Mouse (Mus musculus): ENCODE measurements around the gene Pam16. TPM values are rescaled to one million over a fixed set of nuclear protein-coding genes. Genes with fewer than 3 reads are reported as not detected.

Pam16 gene
- total RNA-seq, 2 experiments from 2014 or later = 69.5 to 80.1 TPM

DNA sequence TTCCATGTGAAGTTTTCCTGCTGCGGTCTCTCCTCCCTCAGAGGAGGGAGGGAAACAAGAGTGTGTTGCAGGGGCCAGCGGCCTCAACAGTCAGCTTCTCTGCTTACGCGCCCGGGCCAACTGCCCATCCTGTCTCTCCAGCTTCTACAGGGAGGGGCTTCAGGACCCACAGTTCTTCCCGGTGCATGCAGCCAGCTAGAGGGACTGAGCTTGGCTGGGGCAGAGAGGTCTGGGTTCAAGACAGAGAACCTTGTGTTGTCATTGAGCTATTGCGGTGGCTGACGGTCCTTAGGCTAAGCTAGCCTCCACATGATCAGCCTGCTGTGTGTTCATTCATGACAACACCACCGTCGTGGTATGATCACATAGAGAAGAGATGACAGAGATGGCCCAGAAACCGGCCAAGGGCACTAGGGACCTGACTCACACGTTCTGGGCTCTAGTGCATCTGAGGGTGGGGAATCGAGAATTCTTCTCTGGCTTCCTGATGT, 22.9 kb upstream of the Pam16 start:
- no peak for DNase-seq (ENCODE audit: low spot score in 2 of 2)

DNA sequence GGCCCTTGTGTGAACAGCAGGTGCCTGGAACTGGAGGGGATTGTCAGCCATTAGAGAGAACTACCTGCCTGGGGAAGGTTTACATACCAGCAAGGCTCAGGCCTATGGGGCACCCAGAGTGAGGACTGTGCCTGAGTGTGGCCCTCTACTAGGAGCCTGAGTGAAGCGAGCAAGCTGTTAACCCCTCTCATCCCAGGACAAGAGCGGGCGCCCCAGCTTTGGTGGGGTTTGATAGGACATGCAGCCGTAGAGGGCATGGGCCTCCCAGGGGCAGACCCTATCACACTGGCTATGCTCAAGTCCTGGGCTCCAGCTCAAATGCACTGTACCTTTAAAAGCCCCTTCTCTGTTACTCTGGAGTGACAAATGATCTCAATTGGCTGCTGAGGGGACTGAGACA, 22.0 kb upstream of the Pam16 start:
- no peak for DNase-seq (ENCODE audit: low spot score in 2 of 2)

DNA sequence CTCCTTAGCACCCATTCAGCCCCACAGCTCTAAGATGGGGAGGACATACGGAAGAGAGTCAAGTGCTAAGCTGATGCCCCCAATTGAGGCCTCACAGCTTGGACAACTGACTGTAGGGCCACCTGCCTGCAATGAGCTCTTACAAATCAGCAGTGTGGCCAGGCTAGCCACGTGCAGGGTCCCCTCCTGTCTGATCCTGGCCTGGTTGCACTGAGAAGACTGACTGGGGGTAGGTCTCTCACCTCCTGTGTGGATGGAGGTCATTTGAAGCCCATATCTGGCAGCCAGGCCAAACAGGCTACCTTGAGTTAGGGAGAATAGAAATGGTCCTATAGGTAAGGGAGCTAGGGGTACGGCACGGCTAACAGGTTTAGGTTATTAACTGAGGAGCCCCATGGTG, 21.1 kb upstream of the Pam16 start:
- DNase-seq (ENCODE audit: low spot score in 2 of 2) = no peak

DNA sequence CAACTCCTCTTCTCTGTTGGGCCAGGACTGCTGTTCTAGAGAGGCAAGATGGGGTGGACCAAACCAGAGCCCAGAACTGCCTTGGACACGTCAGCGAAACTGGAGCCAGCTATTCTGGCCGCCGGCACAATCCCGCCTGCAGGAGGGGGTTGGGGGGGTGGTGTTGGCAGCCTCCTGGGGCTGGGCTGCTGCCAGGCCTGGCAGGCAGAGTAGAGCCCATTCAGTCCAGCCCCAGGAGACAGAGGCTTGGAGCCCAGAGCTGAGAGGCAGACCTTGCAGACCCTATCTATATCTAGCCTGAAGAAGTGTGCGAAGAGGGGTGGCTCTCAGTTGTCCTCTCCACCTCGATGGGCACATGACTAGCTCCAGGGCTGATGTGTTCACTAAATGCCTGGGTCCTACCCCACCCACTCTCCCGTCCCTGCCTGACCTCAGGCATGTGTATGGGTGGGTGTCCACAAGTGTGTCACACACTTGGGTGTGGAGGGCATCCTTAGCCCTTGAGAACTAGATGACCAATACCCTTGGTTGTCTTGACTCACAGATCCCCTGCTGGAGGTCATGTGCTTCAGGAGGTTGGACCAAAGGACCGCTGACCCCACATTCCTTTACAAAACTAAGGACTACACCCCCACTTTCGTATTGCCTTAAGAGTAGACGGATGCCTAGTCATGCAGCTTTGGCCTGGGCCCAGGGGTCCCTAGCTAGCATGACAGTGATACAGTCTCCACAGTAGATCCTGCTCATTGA, 19.1 kb upstream of the Pam16 start:
- peak; percentile 76 to 86 for DNase-seq (ENCODE audit: low spot score in 2 of 2)

DNA sequence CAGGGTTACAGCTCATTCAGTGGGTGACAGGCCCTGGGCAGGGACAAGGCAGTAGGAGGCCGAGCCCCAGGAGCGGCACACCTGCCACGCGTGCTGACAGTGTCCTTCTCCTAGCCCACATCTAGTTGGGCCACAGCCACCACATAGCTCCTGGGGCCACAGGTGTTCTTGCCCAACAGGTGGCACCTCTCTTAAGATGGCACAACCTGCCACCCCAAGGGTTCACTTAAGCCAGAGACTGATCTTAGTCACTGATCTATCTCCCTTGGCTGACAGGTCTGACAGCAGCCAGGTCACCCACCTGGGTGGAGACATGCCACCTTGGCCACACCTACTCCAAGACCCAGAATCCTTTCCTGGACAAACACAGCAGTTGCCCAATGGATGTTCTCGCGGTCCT, 18.1 kb upstream of the Pam16 start:
- no peak for DNase-seq (ENCODE audit: low spot score in 2 of 2)

DNA sequence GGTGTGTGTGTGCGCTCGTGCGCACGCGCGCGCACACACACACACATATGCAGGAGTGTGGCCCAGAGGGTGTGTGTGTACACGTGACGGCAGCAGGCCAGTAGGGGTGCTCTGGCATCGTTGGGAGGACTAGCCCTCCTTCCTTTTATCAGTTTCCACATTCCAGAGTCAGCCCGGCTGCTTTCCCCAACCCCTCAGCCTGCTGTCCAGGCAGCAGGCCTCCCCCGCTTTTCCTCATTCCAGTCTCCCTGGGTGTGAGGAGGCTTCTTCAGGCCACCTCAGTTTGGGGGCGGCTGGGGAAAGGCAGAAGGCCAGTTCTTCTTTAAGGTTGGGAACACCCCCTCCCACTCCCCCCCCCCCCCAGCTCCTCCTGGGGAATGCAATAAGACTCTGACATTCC, 17.4 kb upstream of the Pam16 start:
- no peak for DNase-seq (ENCODE audit: low spot score in 2 of 2)

DNA sequence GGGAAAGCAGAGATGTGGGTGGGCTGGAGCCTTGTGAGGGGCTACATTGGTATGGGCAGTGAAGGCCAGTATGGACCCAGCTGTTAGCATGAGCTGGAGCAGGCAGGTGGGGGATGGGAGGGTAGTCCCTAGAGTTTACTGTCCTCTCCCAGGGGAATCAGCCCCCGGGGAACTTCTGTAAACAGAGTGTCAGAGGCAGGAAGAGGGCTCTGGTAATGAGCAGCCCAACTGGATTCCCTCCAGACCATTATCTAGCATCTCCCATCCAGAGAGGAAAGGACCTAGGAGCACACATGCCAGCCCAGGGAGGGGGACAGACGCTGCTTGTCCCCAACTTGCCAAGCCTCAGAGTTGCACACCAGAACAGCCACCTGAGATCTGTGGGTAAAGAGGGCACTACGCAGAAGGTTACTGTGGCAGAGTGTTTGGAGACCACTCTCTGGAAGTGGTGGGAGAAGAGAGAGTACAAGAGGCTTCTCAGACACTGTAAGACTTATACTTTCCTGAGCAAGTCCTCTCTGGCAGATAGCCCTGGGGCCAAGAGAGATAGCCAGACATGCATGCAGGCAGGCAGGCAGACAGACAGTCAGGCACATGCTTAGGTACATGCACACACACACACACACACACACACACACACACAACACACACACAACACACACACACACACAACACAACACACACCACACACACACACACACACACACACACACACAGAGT, 16.5 kb upstream of the Pam16 start:
- no peak for DNase-seq (ENCODE audit: low spot score in 2 of 2)

DNA sequence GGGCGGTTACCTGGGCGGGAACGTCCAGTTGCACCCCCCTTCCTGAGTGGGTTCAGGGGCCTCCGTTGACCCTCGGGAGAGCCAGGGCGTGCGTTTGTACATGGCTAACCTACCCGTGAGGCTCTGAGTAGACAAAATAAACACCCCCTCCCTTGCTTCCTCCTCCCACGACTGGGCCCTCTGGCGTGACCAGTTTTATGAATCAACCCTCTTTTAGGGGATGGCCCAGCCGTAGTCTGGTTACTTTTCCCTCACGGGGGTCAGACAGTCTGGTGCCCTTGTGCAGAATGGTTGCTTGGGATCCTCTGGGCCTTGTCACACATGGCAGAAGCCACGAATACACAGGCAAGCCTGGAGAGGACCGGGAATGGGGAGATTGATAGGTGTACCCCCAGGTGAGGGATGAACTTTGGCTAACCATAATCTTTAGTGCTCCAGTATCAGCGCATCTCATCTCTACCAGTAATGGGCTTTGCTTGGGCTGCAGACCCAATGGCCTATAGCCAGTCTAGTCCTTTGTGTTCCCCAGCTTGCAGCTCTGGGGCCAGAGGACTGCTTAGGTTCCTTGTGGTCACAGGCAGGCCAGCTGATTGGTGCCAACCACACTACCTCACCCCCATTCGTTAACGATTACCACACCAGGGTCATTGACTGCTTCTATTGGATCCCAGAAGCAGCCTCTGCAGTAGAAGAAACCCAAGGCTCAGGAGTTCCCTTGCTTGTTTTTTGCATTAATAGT, 15.6 kb upstream of the Pam16 start:
- DNase-seq (ENCODE audit: low spot score in 2 of 2) = no peak

DNA sequence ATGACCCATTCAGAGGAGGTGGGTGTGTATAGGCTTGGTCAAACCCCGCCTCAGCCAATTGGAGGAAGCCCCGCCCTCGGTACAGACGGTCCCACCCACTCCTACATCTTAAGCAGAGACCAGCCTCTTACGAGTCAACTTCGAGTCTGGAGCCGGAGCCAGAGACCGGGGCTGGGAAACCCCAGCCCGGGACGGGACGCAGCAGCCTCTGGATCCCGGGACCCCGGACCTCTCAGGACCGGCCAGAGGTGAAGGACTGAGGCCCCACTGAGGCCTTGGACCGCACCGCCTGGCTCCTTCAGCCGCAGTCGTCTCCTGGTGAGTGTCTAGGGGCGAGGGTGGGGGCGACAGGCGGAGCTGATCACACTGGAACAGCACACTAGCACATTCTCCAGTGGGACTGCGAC, 15.0 kb upstream of the Pam16 start, which contains the start of the genes Vasn and Dnaja3:
Vasn (plus strand) TSS at position 111 of the 407 bp plus-strand sequence.
Dnaja3 (plus strand) TSS at position 159 of the 407 bp plus-strand sequence.
- peak; percentile 54 to 72 for DNase-seq (ENCODE audit: low spot score in 2 of 2)

DNA sequence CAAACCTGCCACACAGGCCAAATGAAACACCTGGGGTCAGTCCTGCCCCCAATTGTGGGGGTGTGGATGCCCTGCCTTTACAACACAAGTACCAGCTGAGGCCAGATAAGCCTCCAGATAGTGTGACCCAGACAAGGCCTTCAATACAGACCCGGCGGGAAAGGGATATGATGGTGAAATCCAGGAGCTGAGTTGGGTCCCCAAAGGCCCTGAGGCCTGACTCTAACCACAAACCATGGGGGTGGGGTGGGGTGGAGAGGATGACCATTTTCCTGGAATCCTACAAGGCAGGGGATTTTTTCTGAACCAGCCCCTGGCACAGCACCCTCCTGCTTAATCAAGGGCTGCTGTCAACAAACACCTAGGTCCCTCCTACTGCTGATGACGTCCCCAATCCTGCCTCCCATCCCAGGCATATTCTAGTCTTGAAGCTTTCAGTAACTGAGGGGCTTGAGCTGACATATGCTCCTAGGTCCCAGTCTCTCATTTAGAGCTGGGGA, 14.2 kb upstream of the Pam16 start:
- no peak for DNase-seq (ENCODE audit: low spot score in 2 of 2)

DNA sequence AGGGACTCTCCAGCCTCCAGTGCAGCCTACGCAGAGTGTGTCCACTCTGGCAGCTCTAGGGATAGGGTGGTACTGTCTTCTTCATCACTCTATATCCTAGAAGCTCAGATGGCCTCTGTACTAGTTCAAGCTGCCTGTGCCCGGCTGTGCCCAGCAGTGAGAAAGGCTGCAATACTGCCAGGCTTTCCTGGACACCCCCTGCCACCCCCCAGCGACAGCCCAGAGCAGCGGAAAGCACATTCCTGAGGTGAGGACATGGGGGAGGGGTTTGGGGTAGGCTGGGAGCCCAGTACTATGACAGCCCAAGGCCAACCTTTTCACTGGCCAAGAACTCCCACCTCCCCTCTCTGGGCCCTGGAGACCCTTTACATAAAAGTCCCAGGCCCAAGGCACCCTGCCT, 11.0 kb upstream of the Pam16 start:
- DNase-seq (ENCODE audit: low spot score in 2 of 2) = no peak

DNA sequence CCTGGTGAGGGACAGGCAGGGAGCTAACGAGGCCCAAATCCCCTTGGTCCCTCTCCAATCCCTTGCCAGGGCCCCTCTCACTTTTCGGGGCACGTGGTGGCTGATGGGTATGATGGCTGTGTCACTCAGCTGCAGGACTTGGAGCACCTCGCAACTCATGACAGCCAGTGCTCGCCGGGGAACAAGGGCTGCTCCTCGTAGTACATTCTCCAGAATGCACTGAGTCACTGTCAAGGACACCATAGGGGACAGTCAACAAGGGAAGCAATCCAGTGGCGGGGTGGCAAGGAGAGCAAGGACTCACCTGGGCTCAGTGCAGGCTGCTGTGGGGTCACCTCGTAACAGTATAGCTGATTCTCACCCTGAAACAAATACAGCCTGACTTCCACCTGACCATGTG, 9.9 kb upstream of the Pam16 start:
- DNase-seq (ENCODE audit: low spot score in 2 of 2) = no peak

DNA sequence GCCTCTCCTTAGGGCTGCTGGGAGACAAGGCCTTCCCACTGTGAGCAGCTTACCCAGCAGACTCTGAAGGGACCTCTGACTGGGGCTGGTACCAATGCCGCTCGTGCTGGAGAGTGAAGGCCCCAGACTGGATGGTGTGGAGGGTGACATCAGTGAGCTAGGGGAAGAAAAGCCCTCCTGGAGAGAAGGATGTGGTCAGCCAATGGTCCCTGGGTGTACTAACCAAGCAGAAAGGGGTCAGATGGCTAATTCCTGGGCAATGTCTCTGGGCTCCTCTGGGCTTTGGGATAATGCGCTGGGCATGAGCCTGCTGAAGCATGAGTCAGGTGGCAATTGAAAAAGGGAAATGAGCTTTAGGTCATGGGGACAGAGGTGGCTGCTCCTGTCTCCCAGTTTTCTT, 8.9 kb upstream of the Pam16 start:
- DNase-seq (ENCODE audit: low spot score in 2 of 2) = no peak

DNA sequence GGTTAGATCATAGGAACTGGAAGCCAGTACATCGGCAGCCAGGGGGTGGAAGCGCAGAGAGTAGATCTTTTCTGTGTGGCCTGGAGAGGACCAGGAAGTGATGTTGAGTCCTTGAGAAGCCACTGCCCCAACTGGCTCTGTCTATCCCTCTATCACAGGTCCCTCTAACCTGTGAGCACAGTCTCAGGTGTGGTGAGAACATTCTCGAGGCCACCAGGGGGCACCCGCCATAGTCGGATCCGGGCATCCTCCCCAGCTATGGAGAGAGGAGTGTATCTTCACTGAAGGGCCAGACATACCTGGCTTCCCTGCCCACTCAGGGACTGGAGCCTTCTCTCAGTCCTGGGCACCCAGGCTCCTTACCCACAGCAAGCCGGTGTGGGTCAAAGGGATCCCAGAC, 7.3 kb upstream of the Pam16 start:
- DNase-seq (ENCODE audit: low spot score in 2 of 2) = no peak

DNA sequence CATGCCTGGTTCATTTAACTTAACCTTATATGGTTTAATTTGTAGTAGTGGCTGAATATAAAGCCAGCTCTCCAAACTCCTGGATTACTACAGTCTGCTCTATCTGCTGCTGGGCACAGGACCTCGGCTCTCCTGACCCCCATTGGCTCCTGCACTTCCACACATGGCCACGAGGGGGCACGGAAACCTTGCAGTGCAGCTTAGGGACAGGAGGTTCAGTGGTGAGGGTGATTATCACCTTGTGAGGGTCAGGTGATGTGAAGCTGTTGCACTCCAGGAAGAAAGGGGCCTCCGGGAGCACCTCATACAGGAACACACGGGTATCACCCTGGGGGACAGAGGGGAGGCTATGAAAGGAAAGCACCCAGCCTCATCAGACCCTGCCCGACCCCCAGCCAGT, 5.2 kb upstream of the Pam16 start:
- DNase-seq (ENCODE audit: low spot score in 2 of 2) = peak; percentile 63 to 65

DNA sequence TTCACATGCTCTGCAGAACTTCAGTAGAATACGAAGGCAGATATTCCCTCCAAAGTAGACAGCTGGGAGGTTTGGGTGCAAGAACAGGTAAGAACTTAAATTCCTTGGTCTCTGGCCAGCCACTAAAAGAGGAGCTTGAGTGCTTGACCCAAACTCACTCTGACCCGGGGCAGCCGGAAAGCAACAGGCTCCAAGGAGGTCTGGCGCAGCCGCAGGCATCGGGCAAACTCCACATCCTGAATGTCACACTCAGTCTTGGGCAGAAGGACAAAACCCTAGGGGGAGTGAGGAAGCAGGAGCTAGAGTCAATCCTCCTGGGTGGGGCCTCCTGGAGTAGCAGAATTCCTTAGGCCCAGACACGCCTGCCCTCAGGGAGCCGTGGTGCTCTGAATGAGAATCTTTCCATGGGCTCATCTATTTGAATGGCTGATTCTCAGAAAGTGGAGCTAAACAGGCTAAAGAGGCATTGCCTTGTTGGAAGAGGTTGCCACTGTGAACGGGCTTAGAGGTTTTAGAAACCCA, 4.2 kb upstream of the Pam16 start:
- DNase-seq (ENCODE audit: low spot score in 2 of 2) = no peak

DNA sequence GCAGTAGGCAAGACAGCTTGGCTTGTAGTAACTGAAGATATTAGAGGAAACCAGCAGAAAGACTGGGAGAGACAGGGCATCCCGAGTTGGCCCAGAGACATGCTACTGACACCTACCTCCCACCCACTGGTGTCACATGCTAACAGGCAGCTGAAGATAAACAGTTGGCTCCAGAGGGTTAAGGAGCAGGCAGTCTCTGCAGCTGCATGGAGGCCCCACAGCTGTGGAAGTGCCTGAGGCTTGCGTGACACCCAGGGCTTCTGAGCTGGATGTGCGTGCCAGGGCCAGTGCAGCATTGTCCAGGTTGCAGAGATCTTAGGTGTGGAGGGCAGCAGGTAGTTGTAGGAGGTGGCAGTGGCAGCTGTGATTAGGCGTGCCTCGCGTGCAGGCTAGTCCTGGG, 2.3 kb upstream of the Pam16 start:
- no peak for DNase-seq (ENCODE audit: low spot score in 2 of 2)

DNA sequence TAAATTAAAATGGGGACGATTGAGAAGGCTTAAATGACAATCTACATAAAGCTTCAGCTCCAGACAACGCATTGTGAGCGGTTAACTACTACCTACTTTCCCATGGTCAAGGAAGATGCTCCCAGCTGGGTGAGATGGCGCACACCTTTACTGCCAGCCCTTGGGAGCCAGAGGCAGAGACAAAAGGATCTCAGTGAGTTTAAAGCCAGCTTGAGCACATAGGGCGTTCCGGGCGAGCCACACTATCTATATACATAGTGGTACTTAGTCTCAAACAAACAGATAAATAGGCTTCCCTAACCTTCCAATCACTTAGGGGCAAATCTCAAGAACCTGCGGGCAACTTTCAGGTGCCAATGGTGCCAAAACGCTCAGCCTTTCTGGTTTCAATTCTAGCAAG, 714 bp downstream of the Pam16 start:
- DNase-seq (ENCODE audit: low spot score in 2 of 2) = no peak

DNA sequence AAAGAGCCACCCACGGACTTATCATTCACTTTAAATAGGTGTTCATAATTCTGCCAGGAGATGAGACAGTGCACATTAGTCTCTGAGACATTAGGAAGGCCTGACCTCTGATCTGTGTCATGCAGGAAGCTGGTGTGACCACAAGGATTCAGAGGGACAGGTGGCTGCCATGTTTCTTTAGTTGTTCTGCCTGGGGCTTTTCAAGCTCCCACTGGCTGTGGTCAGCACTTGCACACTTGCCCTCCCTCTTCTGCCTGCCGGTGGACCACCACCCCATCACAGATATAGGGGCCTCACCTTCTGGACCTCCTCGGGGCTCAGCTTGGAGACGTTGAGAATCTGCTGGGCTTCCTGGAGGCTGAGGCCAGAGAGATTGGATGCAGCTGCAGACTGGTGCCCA, 8.0 kb downstream of the Pam16 start:
- no peak for DNase-seq (ENCODE audit: low spot score in 2 of 2)

DNA sequence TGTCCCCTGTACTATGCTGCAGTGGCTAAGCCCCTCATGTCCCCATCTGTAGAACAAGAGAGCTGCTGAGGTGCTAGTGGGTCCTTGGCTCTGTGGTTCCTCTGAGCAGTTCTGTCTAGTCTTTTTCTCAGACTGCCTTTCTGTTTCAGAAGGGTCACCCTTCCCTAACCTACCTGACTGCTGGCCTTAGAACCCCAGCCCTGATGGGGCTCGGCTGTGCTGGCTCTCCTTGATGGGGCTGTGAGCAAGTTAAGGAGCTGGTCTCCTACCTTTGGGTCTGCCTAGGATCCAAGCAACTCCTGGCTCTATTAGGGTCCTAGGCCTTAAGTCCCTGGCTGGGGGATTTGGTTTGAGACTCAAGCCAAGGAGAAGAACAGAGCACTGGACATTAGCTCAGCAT, 9.5 kb downstream of the Pam16 start:
- DNase-seq (ENCODE audit: low spot score in 2 of 2) = no peak

DNA sequence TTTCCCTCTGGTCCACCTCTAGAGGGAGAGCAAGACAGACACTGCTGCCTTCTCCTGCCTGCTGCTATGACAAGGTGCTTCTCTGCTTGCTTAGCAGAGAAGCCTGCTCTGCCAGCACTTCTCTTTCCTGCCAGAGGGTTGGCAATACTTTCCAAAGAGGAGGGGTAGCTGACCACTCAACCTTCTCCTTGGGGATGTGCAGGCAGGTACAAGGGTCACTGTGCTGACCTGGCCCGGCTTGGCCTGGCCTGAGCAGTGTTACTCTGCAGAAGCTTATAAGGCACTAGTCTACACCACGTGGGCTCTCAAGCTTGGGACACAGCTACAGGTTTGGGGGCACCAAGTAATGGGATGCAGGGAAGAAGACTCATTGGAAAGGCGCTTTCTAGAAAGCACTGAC, 10.1 kb downstream of the Pam16 start:
- no peak for DNase-seq (ENCODE audit: low spot score in 2 of 2)

All from layer of hippocampus, postnatal 14 days (tissue).